ENCODE assay signal across 1 mouse cellular context in genomic region chr2:157328106-157328505, GRCm38 (mm10).
TF ChIP-seq lines count a peak whose summit lies in the region.

No protein-coding gene starts in this region.

TF ChIP-seq in CH12.LX, 34 proteins besides CTCF, POLR2A, EP300 and RAD21 (continued from another document):
- no peak for TF ChIP-seq NELFE (IDR thresholded peaks at IDR 0.05; ENCODE audit: low read depth, low read length)
